Mouse (Mus musculus) bone marrow macrophage, adult 2 months (primary cell): ENCODE data around the gene Cdipt.

Source experiments
- CTCF ChIP-seq: IDR thresholded peaks from 2 replicates; pipeline ENCODE4 v1.5.1; 2012; ENCODE audit warnings: low read depth, mild to moderate bottlenecking, low read length, moderate library complexity
- POLR2A ChIP-seq: IDR thresholded peaks from 2 replicates; pipeline ENCODE4 v1.6.1; 2012; ENCODE audit warnings: mild to moderate bottlenecking, low read depth, low read length, borderline replicate concordance

- TF ChIP-seq POLR2A (no peak), CTCF (no peak)
These were observed 9.1 kb downstream of the Cdipt start for GRCm38 (mm10) chr7:126984667-126985444.
